ENCODE assay signal across 23 mouse cellular contexts in the genomic region with DNA sequence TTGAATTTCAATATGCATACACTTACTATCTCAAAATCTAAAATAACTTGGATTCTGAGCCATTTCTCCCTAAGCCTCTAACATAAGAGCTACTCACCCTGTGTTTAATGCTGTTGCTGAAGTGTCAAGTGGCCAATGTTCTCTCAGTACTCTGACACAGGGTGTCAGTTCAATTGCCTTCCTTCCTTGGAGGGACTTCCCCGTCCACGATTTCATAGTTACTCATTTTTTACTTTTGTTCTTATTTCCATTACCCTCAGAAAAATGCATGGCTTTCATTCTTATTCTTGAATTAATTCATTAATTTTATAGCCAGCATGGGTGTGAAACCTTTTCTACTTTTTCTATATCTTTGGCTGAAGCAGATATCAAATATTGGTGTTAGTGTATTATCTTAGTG.
DNase-seq lines count a peak whose midpoint lies in the region; ATAC-seq and TF ChIP-seq lines count a peak whose summit lies in the region.
"Had no signal": no experiment of that assay in that cellular context is flagged by ENCODE, and none has a peak within 500 bp of the region (broad histone marks: within the 10 kb centered on the region; RNA-seq: fewer than 3 reads in every experiment).

No protein-coding gene starts in this region.

- TF ChIP-seq CTCF in MEL (IDR thresholded peaks at IDR 0.05 in 2 of 3, conservative IDR thresholded peaks at IDR 0.05 in 1 of 3; ENCODE audit: control insufficient read depth in 1 of 3, insufficient read depth in 1 of 3, low read depth in 2 of 3, low read length in 3 of 3, poor library complexity in 1 of 3, severe bottlenecking in 1 of 3), result no peak

- WGBS in midbrain, embryonic 11.5 days, result 85% methylated on average over 2 of the region's 2 CpGs
- 91% methylated on average over 2 of the region's 2 CpGs for WGBS in midbrain, embryonic 10.5 days
- 75% methylated on average over 2 of the region's 2 CpGs for WGBS in kidney, embryonic 15.5 days

- H3K27me3 ChIP-seq in midbrain, embryonic 11.5 days (ENCODE audit: control insufficient read depth, insufficient read depth, low read length), result no peaks in the 10 kb centered on the region
- no peaks in the 10 kb centered on the region for H3K27me3 ChIP-seq in midbrain, embryonic 10.5 days (ENCODE audit: low read depth, poor library complexity, severe bottlenecking)
- no peaks in the 10 kb centered on the region for H3K27me3 ChIP-seq in MEL (ENCODE audit: control insufficient read depth in 1 of 2, insufficient read depth in 2 of 2, low read length in 2 of 2)
- no peaks in the 10 kb centered on the region for H3K27me3 ChIP-seq in kidney, embryonic 15.5 days
- H3K27me3 ChIP-seq: embryonic facial prominence, embryonic 13.5 days; embryonic facial prominence, embryonic 15.5 days; forebrain, embryonic 12.5 days had no signal

- H3K4me1 ChIP-seq in midbrain, embryonic 11.5 days (ENCODE audit: control insufficient read depth, insufficient read depth, low read length), result no peaks in the 10 kb centered on the region
- H3K4me1 ChIP-seq in midbrain, embryonic 10.5 days, result no peaks in the 10 kb centered on the region
- H3K4me1 ChIP-seq in MEL (ENCODE audit: control insufficient read depth in 1 of 2, insufficient read depth in 2 of 2, low read length in 2 of 2), result peaks cover 16 to 33% of the 10 kb centered on the region in 2 experiments
- H3K4me1 ChIP-seq in kidney, embryonic 15.5 days, result no peaks in the 10 kb centered on the region
- H3K4me1 ChIP-seq: embryonic facial prominence, embryonic 15.5 days; forebrain, embryonic 10.5 days; forebrain, embryonic 12.5 days had no signal

- no peak overlapping the region for H3K4me2 ChIP-seq in midbrain, embryonic 11.5 days
- no peak overlapping the region for H3K4me2 ChIP-seq in kidney, embryonic 15.5 days
- H3K4me2 ChIP-seq: embryonic facial prominence, embryonic 13.5 days; embryonic facial prominence, embryonic 15.5 days; forebrain, embryonic 12.5 days had no signal

- 0 out of 4 replicates have a peak, but pooled peaks of 1 of the 2 experiments have one; percentile 21 for TF ChIP-seq POLR2A in MEL (IDR thresholded peaks at IDR 0.05; ENCODE audit: control insufficient read depth in 1 of 2, insufficient read depth in 1 of 2, low read depth in 1 of 2, low read length in 2 of 2, poor library complexity in 1 of 2)

- H3K9ac ChIP-seq in midbrain, embryonic 11.5 days (ENCODE audit: low read length), result no peak overlapping the region
- H3K9ac ChIP-seq in MEL (ENCODE audit: control insufficient read depth, low read depth, low read length, poor library complexity, severe bottlenecking), result no peak overlapping the region
- H3K9ac ChIP-seq in kidney, embryonic 15.5 days, result no peak overlapping the region
- H3K9ac ChIP-seq: embryonic facial prominence, embryonic 13.5 days; embryonic facial prominence, embryonic 15.5 days; forebrain, embryonic 12.5 days had no signal

- no peaks in the 10 kb centered on the region for H3K36me3 ChIP-seq in midbrain, embryonic 11.5 days (ENCODE audit: control insufficient read depth, insufficient read depth, low read length)
- H3K36me3 ChIP-seq in midbrain, embryonic 10.5 days, result no peaks in the 10 kb centered on the region
- peaks cover 0 to 29% of the 10 kb centered on the region in 2 experiments; a peak in 2 of 4 replicates for H3K36me3 ChIP-seq in MEL (ENCODE audit: control insufficient read depth in 1 of 2, insufficient read depth in 2 of 2, low read length in 2 of 2)
- H3K36me3 ChIP-seq in kidney, embryonic 15.5 days, result no peaks in the 10 kb centered on the region
- H3K36me3 ChIP-seq: embryonic facial prominence, embryonic 13.5 days; embryonic facial prominence, embryonic 15.5 days; forebrain, embryonic 10.5 days; forebrain, embryonic 12.5 days; G1E had no signal

- no peak overlapping the region for H3K27ac ChIP-seq in midbrain, embryonic 11.5 days (ENCODE audit: low read depth, low read length)
- H3K27ac ChIP-seq in midbrain, embryonic 10.5 days (replicated peaks), result no peak overlapping the region
- H3K27ac ChIP-seq in MEL (ENCODE audit: control insufficient read depth, low read depth, low read length), result peak overlapping the region; percentile 39; the same call in 1 of the 2 replicates
- H3K27ac ChIP-seq in kidney, embryonic 15.5 days, result no peak overlapping the region
- H3K27ac ChIP-seq: embryonic facial prominence, embryonic 13.5 days; embryonic facial prominence, embryonic 15.5 days; forebrain, embryonic 10.5 days; forebrain, embryonic 12.5 days had no signal

- DNase-seq in midbrain, embryonic 11.5 days (ENCODE audit: low spot score, missing footprints), result peak; percentile 8
- DNase-seq in midbrain, embryonic 10.5 days (ENCODE audit: low spot score), result no peak
- peak; percentile 44 for DNase-seq in MEL (ENCODE audit: low read depth, low spot score)
- DNase-seq in yolk sac, embryonic 10.5 days (ENCODE audit: low spot score), result no peak
- DNase-seq: adrenal gland, adult 2 months; adrenal gland, postnatal 10 days; adrenal gland, postnatal 25 days; cerebellum, adult 11 months; cerebellum, adult 18-20 months; cerebellum, adult 8-10 months; cerebellum, adult 9-11 months; cerebellum, postnatal 14 days; cerebellum, postnatal 36 days; embryo, embryonic 11 days had no signal

- no peaks in the 10 kb centered on the region for H3K9me3 ChIP-seq in midbrain, embryonic 11.5 days (ENCODE audit: control insufficient read depth, low read length)
- no peaks in the 10 kb centered on the region for H3K9me3 ChIP-seq in midbrain, embryonic 10.5 days (replicated peaks)
- H3K9me3 ChIP-seq in MEL (replicated peaks; ENCODE audit: insufficient read depth, low read length), result no peaks in the 10 kb centered on the region
- H3K9me3 ChIP-seq in kidney, embryonic 15.5 days (replicated peaks), result no peaks in the 10 kb centered on the region
- H3K9me3 ChIP-seq: embryonic facial prominence, embryonic 13.5 days; embryonic facial prominence, embryonic 15.5 days; forebrain, embryonic 10.5 days; forebrain, embryonic 12.5 days; G1E had no signal

- no peak for ATAC-seq in midbrain, embryonic 11.5 days (ENCODE audit: low FRiP score)
- ATAC-seq in kidney, embryonic 15.5 days (replicated peaks; ENCODE audit: low FRiP score), result no peak
- ATAC-seq: forebrain, embryonic 14.5 days; forebrain, embryonic 16.5 days had no signal

- H3K79me2 ChIP-seq in MEL (ENCODE audit: control insufficient read depth, insufficient read depth, low read length, poor library complexity), result no peaks in the 10 kb centered on the region

- 0 out of 4 replicates have a peak, but pooled peaks of 1 of the 2 experiments have one; percentile 5 for TF ChIP-seq EP300 in MEL (IDR thresholded peaks at IDR 0.05; ENCODE audit: low read depth in 1 of 2, low read length in 2 of 2)

- no peak for TF ChIP-seq RAD21 in MEL (IDR thresholded peaks at IDR 0.05; ENCODE audit: low read depth, low read length)

- H3K4me3 ChIP-seq in midbrain, embryonic 11.5 days (ENCODE audit: low read depth, low read length), result no peak overlapping the region
- no peak overlapping the region for H3K4me3 ChIP-seq in midbrain, embryonic 10.5 days
- H3K4me3 ChIP-seq in MEL (ENCODE audit: control insufficient read depth in 1 of 2, insufficient read depth in 1 of 2, low read depth in 2 of 2, low read length in 2 of 2), result no peak overlapping the region
- H3K4me3 ChIP-seq in kidney, embryonic 15.5 days (replicated peaks), result no peak overlapping the region
- H3K4me3 ChIP-seq: embryonic facial prominence, embryonic 13.5 days; embryonic facial prominence, embryonic 15.5 days; erythroblast, embryonic 14.5 days; forebrain, embryonic 10.5 days; forebrain, embryonic 12.5 days had no signal

TF ChIP-seq in MEL, 35 proteins besides CTCF, POLR2A, EP300 and RAD21:
- TF ChIP-seq NELFE (IDR thresholded peaks at IDR 0.05; ENCODE audit: low read depth, low read length) (0 out of 2 replicates have a peak, but pooled peaks have one; percentile 16), POLR2AphosphoS5 (IDR thresholded peaks at IDR 0.05; ENCODE audit: borderline replicate concordance, low read depth, low read length) (no peak), POLR2AphosphoS2 (IDR thresholded peaks at IDR 0.05; ENCODE audit: low read length) (peak; percentile 57; the same call in 1 of the 2 replicates), ELF1 (IDR thresholded peaks at IDR 0.05; ENCODE audit: low read depth, low read length) (no peak), MAZ (IDR thresholded peaks at IDR 0.05; ENCODE audit: low read depth, low read length) (no peak), MXI1 (IDR thresholded peaks at IDR 0.05; ENCODE audit: low read depth, low read length) (no peak), TBP (IDR thresholded peaks at IDR 0.05; ENCODE audit: low read depth, low read length) (peak; percentile 92), MEF2A (IDR thresholded peaks at IDR 0.05; ENCODE audit: extremely low read depth, insufficient replicate concordance, low read depth, low read length, poor library complexity, severe bottlenecking) (no peak), HCFC1 (IDR thresholded peaks at IDR 0.05; ENCODE audit: low read depth, low read length) (0 out of 2 replicates have a peak, but pooled peaks have one; percentile 23), ZNF384 (IDR thresholded peaks at IDR 0.05; ENCODE audit: low read depth, low read length) (no peak), ETS1 (IDR thresholded peaks at IDR 0.05; ENCODE audit: low read depth, low read length) (peak; percentile 63; the same call in 1 of the 2 replicates), MAX (IDR thresholded peaks at IDR 0.05; ENCODE audit: low read length) (no peak), ZMIZ1 (IDR thresholded peaks at IDR 0.05; ENCODE audit: low read depth, low read length) (peak; percentile 92)

Comparison
In these comparisons a context has a peak if more than half of its experiments do, and no peak if none do; other contexts are left out.
1. DNase-seq: peak in midbrain, embryonic 11.5 days (single experiment) and MEL (single experiment); none in midbrain, embryonic 10.5 days (single experiment) and yolk sac, embryonic 10.5 days (single experiment).